Mouse (Mus musculus) testis, postnatal 10 days (tissue): ENCODE results near the gene Adamtsl1.

Source experiments
- DNase-seq: peaks from one replicate; pipeline ENCODE4 v3.0.0; 2021; ENCODE audit warnings: low spot score

Gene Adamtsl1

DNA sequence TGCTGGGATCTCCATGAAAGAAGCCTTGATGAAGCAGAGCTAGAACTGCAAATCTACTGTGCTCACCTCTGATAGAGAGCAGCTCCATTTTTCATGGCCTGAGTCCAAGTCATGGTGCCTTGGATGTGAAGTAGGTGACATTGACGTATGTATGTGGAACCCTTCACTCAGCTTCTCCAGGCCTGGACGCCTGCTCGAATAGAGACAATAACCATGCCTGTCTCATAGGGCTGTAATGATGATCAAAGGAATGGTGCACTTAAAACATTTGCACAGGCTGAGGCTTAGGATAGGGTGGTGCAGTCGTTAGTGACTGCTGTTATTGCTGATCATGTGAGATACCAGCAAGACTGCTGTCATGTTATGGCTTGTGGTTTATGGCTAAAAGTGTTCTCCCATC is 801.1 kb downstream of the Adamtsl1 start:
- no peak for DNase-seq

DNA sequence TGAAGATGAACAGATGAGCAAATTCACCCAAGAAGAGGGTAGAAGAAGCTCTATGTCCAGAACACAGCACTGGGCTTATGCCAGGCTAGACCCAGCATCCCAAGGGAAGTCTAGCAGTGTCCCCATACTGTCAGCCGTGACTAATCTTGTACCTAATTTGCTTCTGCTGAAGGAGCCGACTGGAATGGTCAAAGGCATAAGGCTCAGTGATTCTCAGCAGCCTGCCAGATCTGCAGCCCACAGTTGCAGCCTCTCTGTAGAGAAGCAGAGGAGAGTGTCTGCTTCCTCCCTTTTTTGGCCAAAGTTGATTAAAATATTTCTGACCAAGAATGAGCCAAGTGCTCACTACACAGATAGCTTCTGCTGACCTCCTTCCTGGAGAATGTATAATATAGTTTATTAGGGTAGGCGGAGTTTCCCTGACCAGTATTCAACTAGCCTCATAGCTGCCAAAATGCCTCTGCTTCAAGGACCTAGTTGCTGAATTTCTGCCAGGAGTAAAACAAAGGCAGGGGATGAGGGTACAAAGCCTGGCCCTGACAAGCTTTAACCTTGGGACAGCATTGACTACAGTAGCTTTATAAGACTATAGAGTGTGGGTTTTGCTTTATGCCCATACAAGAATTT is 804.1 kb downstream of the Adamtsl1 start:
- no peak for DNase-seq

DNA sequence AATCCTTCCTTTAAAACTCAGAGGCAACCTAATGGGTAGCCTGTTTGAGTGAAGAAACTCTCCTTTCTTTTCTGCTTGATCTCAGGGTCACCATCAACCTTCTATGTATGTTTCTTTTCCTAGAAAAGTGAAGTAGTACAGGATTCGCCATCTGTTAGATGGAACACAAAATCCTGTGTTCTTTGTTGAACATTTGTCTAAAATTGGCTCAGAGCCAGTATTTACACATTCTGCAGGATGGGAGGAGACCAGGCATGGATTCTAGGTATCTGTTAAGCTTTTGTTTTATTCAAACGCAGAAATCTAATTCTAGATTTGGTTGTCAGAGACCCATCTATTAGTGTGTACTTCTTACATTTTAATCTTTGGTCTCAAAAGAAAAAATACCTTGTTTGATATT is 811.4 kb downstream of the Adamtsl1 start:
- DNase-seq = no peak

DNA sequence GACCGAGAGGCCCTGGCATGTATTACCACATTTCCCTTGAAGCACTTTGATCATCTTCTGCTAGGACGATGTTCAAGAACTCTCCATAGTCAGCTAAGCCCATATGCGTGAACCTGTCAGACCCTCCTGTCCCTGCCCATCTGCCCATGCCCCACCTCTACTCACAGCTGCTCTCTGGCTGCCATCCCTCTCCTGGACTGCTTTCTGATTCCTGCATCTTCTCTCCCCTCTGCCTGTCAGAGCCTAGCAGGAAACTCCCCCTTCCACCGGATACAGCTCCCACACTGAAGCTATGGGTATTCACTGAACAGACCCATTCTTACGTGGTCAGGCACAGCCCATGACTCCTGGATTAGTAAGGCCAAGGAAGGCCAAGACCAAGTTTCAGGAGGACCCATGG is 812.0 kb downstream of the Adamtsl1 start:
- no peak for DNase-seq

DNA sequence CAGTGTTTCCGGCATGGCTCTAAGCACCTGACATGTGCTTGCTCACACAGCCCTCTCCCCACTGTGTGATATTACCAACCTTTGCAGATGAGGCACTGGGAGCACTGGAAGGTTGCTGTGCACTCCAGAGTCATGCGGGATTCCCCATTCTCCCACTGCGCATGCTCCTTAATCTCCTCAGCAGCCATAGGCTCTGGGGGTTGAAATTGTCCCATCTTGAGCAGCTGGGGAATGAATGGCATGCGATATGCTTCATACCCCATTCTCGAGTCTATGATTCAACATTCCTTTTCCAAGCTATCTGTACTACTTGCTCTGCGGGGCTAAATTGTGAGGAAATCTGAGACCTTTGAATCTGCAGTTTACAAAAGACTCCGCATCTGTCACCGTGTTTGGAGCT is 812.7 kb downstream of the Adamtsl1 start:
- no peak for DNase-seq

DNA sequence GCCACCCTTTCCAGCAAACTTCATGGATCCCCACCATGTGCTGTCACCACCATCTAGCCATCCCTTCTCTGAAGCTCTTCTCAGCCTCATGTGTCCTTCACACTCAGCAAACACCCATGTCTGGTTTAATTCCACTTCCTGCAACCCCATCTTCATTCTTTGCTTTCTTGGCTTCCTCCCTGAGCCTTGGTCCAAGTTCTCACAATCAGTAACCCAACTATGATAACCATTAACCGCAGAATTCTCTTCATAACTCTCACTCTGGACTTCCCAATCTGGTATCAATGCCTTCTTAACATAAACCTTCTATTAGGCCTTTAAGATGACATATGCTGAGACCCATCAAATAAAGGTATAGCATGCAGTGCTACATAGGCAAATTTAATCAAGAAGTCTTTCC is 815.5 kb downstream of the Adamtsl1 start:
- no peak for DNase-seq

DNA sequence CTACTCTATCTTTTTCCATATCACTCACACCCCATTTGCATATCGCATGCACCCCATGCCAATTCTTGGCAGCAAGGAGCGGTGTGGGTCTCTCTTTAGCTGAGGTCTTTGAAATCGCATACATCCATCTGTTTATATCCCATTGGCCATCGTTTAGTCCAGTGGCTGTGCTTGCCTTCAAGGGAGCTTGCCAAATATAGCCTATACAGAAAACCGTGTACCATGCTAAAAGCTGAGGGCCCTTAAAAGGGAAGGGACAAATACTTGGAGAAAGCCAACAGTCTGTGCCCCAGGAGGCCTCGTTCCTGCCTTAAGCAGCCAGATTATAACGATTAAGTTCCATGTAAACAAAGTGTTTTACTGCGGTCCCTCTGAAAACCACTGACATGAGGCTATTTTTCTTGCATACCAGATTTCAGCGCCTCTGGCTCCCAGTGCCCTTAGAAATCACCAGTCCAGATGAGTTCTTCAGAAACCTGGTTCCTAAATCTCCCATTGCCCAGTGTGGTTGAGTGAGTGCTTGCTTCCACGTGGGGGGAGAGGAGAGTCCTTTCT is 822.0 kb downstream of the Adamtsl1 start:
- DNase-seq = no peak

DNA sequence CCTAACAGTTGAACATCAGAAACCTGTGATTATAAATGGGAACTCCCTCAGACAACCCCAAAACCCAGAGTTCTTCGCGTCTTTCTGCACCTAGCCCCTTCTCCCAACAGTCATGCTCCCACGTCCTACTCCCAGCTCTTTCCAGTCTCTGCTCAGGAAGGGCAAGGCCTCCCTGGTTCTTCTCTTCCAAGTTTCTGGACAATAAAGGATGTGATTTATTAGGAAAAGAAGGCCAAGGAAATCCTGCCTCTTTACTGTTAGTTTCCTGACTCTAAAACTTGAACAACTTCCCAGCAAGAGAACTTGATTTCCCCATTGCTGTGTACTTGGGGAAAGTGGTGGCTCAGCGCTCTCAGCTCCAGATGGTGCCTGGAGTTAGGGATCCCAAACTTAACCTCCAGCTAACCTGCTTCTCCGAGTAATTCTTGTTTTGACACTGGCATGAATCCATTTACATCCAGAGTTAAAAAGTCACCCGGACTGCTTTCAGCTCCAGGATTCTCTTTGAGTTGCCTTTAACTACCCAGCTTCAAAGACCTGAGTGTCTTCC is 823.3 kb downstream of the Adamtsl1 start:
- no peak for DNase-seq

DNA sequence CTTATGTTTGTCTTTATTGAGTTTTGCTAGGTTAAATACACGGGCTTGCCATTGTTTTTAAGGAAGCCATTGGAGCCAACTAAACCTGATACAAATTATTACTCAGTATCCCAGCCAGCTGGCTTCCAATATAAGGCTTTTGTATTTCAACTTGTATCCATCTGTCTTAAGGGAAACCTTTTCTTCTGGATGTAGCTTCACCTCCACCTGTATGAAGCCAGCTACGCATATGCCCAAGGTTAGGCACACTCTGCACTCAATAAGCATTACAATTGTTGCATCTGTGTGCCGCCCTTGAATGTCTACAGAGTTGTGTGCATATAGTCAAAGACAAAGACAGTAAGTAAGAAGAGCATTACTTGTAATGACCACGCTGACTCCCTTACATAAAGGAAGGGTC is 835.4 kb downstream of the Adamtsl1 start:
- no peak for DNase-seq

DNA sequence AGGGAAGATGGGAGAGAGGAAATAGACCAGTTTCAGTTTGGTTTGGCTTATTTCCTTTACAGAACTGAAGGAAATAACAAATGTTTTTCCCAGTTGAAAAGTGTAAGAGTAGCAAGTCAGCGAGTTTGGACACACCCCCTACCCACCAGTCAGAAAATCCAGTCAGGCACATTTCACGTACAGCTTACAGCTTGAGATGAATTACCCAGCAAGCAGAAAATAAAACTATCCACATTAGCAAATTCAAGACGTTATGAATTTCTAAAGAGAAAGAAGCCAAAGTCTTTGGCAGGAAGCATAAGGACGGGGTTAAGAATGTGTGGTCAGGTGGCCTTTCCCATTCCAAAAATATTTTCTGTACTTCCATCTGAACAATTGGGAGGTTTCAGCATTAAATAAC is 838.1 kb downstream of the Adamtsl1 start:
- no peak for DNase-seq

DNA sequence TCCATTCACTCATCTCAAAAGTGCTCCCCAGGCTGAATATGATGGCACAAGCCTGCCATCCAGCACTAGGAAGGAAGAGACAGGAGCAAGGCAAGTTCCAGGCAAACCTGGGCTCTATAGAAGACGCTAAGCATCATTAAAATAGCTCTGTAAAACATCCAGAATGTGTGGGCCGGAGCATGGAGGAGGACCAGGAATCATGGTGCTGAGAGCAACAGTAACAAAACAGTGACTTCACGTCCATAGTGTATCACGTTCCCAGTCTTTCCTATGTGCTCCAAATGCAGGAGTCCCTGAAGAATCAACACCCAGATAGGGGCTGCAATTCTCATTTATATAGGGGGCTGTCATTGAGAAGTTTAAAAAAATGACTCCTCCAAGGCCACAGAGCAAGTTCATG is 839.6 kb downstream of the Adamtsl1 start:
- no peak for DNase-seq

DNA sequence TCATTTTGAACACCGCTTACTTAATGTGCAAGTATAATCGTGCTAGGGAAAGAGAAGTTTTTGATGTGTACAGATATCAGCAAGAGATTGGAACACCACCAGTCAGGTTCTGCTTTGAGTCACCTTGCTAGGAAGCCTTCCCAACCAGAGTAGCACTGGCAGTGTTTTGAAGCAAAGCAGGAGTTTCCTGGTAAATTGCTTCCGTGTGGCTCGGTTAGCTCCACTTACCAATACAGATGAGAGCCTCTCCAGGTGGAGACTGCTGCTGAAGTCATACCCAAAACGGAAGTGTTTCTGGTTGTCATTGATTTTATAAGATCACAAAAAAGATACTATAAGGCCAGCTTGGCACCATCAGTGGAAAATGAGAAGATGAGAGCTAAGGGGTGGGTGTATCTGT is 845.4 kb downstream of the Adamtsl1 start:
- no peak for DNase-seq

DNA sequence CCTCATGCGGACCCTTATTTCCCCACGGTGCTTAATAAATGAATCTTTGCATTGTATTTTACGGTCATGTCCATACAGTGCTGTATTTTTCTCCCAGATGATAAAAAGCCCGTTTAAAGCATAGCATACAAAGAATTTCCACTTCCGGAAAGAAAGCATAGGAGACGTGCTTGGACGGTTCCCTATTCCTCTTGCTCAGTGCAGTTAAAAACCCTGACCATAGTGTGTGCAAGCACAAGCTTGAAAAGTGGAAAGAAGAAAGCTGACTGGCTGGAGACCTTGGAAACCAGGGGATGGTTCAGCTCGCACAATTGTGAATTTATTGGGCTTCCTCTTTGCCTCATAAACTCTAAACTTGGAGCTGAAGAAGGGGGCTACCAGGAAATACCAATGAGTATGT is 855.1 kb downstream of the Adamtsl1 start:
- DNase-seq = no peak

DNA sequence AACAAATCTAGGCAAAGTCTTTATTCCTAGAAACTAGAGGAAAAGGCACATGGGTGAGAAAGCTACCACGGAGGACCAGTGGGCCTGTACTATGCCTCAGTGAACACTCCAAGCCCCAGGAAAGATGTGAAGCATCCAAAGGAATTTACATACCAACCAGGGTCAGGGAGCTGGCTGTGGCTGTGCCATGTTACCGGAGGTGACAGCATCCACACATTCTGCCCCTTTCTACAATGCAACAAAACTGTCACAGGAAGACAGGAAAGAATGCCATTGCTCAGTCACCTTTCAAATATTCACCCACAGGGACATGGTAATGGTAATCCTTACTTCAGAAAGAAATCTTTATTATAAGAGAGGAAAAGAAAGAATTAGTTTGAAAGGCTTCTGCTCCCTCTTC is 859.2 kb downstream of the Adamtsl1 start:
- DNase-seq = no peak

DNA sequence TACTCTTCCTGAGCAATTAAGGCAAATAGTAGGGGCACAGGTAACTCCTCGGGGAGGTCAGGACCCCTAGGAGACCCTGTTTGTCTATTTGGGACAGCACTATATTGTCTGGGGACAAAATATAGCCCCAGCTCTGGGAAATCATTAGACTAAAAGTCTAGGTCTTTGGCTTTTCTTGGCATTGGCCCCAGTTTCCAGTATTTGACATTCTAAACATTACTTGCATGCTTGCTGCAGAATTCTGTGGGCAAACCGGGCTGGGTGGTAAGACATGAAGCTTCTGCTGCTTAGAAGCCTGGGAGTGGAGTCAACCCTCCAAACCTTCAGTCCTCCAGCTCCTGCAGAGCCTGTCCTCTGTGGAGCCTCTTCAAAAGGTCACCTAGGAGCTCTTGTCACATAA is 869.2 kb downstream of the Adamtsl1 start:
- DNase-seq = no peak

DNA sequence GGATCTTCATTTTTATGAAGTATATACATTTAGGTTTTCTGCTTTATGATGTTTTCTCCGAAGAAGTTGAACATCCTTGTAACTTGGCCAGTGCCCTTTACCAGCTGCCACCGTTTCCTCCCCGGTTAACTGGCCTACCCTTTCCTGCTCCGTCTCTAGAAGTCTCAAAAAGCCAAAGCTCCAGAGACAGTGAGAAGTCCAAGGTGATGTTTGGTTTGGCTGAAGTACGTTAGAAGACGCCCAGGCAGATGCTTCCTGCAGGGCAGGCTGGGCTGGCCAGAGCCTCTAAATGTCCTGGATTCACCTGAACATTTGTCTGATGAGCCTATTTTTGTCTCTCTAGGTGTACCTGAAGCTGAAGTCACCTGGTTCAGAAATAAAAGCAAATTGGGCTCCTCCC is 871.1 kb downstream of the Adamtsl1 start:
- DNase-seq = no peak

DNA sequence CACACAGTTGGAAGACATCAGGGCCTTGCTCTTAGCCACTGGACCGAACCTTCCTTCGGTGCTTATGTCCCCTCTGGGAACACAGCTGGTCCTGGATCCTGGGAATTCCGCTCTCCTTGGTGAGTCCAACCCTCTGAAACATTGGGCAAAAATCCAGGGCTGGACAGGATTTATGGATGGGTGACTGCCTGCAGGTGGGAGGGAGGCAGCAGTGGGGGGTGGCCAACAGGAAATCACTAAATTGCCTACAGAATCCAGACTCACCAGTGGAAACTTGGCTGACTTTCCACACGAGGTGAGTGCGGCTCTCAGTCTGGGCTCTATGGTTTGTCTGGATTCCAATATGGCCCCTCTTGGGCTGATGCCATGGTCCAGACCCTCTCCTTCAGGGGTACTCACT is 874.5 kb downstream of the Adamtsl1 start:
- DNase-seq = no peak

DNA sequence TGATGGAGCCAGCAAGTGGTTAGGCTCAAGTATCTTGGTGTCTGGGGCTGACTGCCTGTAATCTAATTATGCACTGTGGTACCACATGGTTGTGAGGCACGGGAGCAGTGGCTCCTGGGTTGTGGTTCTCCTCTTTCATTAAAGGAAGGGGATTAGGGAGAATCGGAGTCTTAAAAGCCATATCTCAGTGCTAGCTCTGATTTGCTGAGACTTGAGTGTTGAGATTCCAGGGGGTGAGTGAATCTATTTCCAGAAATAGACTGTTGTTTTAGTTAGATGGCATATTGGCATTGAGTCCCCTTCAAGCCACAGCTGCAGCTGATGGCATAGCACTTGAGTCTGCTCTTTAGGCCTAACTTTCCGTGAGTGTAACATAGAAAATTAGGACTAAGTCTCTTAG is 877.2 kb downstream of the Adamtsl1 start:
- DNase-seq = no peak

DNA sequence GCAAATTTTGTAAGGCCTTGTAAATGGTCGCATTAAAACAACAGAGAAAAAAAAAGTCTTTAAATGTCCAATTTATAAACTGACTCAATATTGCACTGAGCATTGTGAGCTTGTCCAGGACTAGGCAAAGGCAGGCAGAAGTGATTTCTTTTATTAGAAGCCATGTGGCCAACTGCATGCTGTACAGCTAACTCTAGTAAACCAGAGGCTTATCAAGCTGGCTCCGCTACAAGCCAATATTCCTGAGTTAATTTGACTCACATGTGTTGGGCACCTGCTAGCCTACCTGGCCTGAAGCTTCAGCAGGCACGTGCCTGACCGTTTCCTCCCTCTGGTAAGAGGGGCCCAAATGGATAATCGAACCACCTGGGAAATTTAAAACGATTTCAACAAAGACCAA is 881.7 kb downstream of the Adamtsl1 start:
- DNase-seq = no peak

DNA sequence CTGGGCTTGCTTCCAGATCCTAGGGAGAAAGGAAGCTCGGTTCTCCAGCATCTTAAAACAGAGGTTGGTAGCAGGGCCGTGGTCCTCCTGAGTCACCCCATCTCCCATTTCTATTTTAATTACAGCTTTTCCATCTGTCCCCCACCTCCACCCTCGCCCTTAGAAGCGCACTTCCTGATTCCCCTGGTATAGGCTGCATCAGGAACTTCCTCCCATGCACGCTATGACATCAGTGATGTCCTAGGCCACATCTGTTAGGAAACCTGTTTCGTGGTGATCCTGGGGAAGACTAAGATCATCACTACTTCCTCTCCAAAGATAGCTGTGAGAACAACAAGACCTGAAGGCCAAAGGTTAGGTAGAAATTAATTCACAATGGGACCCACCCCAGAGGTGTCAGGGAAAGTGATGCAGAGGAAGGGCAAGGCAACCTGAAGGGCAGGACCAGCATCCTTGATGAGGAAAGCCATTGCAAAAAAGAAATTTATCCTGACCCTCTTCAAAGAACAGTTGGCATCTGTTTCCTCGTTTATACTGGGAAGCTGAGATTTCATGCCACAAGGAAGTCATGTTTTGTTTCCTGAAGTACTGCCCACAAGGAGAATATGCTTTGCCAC is 882.8 kb downstream of the Adamtsl1 start:
- no peak for DNase-seq

DNA sequence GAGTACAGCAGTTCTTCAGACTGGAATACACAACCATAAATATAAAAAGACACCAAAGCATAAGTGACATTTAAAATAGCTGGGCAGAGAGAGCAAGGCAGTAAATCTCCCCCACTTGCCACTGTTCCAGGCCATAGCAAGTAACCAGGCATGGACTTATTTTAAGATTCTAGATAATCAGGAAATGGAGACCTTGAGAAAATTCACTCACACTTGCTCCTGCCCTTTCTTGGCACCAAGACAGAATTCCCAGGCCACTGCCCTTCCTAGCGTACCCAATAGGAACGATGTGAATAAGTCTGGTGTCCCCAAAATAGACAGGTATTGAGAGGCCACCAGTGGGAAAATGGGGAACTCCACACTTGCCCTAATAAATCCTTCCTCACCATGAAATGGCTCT is 883.5 kb downstream of the Adamtsl1 start:
- DNase-seq = no peak

DNA sequence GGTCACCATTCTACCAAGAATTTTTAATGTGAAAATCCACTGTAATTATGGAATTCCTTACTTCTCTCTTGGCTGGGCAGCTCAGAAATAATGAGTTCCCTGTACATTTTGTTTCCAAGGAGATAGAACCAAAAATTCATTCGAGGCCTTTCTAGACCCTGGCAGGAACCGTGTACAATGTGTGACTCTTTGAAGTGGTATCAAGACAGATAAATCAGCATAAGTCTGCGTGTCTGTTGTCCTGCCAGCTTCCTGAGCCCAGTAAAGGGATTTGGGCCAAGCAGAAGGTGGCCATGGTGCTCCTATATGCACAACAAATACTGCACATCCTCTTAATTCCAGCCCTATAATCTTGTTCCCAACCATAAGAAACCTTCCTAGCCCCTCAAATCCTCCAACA is 887.1 kb downstream of the Adamtsl1 start:
- DNase-seq = no peak

DNA sequence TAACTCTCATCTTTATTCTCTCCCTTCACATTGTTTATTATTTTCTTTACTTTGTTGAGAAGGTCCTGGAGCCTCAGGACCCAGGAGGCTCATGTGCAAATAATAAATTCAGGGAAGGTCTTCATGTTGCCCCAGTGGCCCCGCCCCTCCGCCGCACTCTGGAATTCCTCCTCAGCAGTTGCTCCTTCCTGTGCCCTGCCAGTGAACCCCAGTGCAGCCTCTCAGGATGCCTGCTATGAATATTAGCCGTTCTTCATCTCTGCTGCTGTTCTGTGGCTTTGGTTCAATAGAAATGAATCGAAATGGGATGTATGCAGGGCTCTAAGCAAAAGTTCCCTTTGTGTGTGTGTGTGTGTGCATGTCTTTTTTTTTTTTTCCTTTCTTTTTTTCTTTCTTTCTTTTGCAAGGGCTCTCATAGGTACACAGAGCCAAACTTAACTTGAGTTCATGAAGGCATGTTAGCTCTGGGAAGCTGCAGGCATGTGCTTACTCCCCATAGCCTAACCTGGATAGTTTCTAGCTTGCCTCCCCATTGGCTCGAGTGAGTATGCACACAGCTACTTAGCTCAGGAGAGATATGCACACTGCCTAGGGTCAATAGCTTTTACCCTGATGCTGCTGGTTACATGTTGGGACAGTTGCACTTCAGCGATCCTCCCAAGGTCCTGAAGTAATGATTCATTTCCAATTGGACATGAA is 892.7 kb downstream of the Adamtsl1 start:
- DNase-seq = no peak
